Mouse (Mus musculus) adrenal gland, adult 2 months (tissue): ENCODE data around the gene Apob. TPM values are rescaled to one million over a fixed set of nuclear protein-coding genes. Genes with fewer than 3 reads are reported as not detected.

Experiments used
- DNase-seq: peaks from one replicate; pipeline ENCODE4 v3.0.0; 2021
- polyA plus RNA-seq: library from polyadenylated mRNA; depleted of rRNA; stranded (reverse); fragments of >200 nt; gene quantifications from 2 replicates; pipeline ENCODE4 v1.2.3, GENCODE M21; 2012; rRNA removed
- total RNA-seq, 2 experiments: library from RNA; stranded (reverse); gene quantifications; 2 replicates each; pipeline ENCODE4 v1.2.3; 2021

Gene Apob
- total and polyA plus RNA-seq, 3 experiments = 0.07 to 12.2 (median 0.90) TPM

- DNase-seq = no peak
Measured at GRCm38 (mm10) chr12:8038081-8038730, 60.8 kb downstream of the Apob start.

GRCm38 (mm10) chr12:8042626-8043394 is 65.4 kb downstream of the Apob start:
- no peak for DNase-seq

- DNase-seq = no peak
Measured at GRCm38 (mm10) chr12:8047046-8047445, 69.6 kb downstream of the Apob start.

- DNase-seq = no peak
Measured at GRCm38 (mm10) chr12:8047789-8048309, 70.4 kb downstream of the Apob start.

- DNase-seq = no peak
Measured at GRCm38 (mm10) chr12:8056001-8056640, 78.7 kb downstream of the Apob start.

- peak; percentile 54 for DNase-seq
Measured at GRCm38 (mm10) chr12:8059576-8059975, 82.1 kb downstream of the Apob start.

DNA sequence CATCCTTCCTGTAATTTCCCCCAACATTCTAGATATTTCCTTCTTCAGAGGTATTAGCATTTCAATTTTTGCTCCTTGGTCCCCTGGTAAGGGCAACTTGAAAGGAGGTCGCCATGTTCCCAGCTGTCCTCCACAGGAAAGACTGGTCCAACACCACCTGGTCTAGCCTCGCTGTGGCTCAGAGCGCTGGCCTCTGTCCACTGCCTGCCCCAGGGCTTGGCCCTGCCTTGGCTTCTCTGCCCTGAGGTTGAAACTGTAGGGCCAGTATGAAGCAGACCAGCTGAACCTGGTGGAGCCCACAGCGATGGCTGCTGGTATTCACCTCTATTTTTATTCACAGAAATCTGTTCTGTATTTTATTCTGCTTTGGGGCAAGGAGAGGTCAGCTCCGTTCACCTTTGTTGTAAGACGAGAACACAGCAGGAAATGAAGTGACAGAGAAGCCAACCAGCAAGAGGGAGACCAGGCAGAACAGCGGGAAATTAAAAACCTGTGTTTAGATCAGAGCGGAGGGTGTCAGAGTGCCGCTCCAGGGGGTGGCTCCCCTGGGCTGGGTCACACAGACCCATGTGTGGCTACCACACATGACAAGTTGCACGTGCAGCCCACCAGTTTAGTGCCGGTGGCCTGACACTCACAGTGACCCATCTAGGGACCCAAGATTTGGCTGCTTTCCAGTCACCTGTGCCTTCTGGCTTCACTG is 86.1 kb downstream of the Apob start:
- DNase-seq = no peak

Other genes with a start within 250 kb of the Apob start
- 10 to 100 TPM; 53.0 to 71.8 TPM for gene Ldah, start 230.5 kb downstream of the Apob start, total RNA-seq
- 12.0 and 19.3 TPM in 2 replicates for gene Ldah, start 230.5 kb downstream of the Apob start, polyA plus RNA-seq